Mouse (Mus musculus): ENCODE data around the gene Ube2o. TPM values are rescaled to one million over a fixed set of nuclear protein-coding genes. Genes with fewer than 3 reads are reported as not detected.

The Ube2o gene
- polyA plus RNA-seq, 1 experiment from 2014 or later = 17.2 TPM

DNA sequence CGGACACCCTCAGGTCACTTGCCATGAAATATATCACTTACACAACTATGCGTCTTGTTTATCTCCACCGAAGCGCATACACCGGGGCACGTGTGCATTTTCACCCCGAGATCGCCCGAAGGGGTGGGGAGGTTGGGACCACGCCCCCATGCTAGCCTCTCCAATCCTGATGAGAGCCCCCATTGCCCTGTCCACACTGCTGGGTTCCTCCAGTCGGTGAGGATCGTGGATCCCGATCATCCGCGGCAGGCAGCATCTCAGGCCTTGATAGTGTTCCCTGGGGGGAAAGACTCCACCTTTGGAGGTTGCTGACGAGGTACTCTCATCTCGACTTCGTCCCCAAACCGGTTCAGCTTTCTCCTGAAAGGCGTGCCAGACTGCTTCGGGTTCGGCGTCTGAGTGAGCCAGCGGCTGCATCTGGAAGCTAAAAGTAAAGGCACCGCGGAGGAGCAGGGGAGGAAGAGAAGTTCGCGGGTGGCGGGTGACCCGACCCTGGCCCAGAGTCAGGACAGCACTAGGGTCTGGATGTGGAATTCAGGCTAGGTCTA lies 48.9 kb downstream of the Ube2o start:
- Histone ChIP-seq H3K9ac (replicated peaks; ENCODE audit: low read length) (peak overlapping the region; percentile 52), H3K9me3 (replicated peaks; ENCODE audit: control insufficient read depth, low read length) (no peaks in the 10 kb centered on the region), H3K27ac (replicated peaks; ENCODE audit: low read depth, low read length) (no peak overlapping the region), H3K4me1 (ENCODE audit: control insufficient read depth, insufficient read depth, low read length) (peaks cover 8% of the 10 kb centered on the region), H3K4me2 (ENCODE audit: low read depth, low read length) (peak overlapping the region; percentile 96), H3K4me3 (ENCODE audit: low read depth, low read length) (peak overlapping the region; percentile 44), H3K27me3 (ENCODE audit: control insufficient read depth, insufficient read depth, low read length) (peaks cover 18% of the 10 kb centered on the region), H3K36me3 (replicated peaks; ENCODE audit: control insufficient read depth, insufficient read depth, low read depth, low read length) (no peaks in the 10 kb centered on the region)
- DNase-seq (ENCODE audit: low spot score) (peak; percentile 62), ATAC-seq (replicated peaks; ENCODE audit: insufficient number of reproducible peaks, low FRiP score, low TSS enrichment, low read depth) (no peak; the same call in 1 of the 2 replicates)
- under 1% methylated on average over 30 of the region's 30 CpGs for WGBS

DNA sequence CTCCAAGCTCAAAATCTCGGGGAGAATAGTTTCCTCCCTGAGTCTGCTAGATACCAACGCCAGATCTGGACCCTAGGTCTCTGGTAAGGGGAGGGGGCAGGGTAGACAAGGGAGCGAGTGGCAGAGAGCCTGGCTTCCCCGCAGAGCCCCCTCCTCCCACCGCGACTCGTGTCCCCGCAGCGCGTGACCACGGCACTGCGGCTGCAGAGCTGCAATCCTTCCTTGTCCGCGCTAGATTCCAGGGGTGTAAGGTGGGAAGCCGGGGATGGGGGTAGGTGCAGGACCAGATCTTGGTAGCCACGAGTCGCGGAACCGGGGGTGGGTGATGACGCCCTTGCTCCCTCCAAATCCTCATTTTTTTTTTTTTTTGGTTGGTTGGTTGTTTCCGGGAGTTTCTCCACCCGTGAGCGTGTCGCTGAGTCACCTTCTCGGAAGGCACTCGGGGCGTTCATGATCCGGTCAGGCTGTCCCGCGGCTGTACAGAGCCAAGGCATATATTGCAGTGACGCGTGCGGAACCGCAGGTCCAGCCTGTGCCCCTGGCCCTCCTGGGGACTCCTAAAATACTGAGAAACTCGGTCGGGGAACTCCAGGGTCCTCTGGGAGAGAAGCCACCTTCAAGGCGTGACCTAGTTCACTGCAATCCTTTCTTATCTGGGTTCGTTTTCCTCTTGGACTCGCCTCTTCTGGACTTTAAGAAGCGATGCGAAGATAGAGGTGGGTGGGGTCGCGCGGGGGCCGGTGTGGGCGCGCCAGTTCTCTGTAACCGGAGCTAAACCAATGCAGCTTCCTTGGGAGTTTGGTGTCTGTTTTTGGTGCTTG lies 49.7 kb downstream of the Ube2o start:
- no peaks in the 10 kb centered on the region for H3K36me3 ChIP-seq (replicated peaks; ENCODE audit: control insufficient read depth, insufficient read depth, low read depth, low read length)
- peak overlapping the region; percentile 96 for H3K4me2 ChIP-seq (ENCODE audit: low read depth, low read length)
- ATAC-seq (replicated peaks; ENCODE audit: insufficient number of reproducible peaks, low FRiP score, low TSS enrichment, low read depth) (no peak), DNase-seq (ENCODE audit: low spot score) (peak; percentile 24)
- H3K9me3 ChIP-seq (replicated peaks; ENCODE audit: control insufficient read depth, low read length) = no peaks in the 10 kb centered on the region
- WGBS = 2% methylated on average over 48 of the region's 48 CpGs
- H3K4me3 ChIP-seq (ENCODE audit: low read depth, low read length) = peak overlapping the region; percentile 44
- H3K9ac ChIP-seq (replicated peaks; ENCODE audit: low read length) = peak overlapping the region; percentile 37
- H3K27ac ChIP-seq (replicated peaks; ENCODE audit: low read depth, low read length) = no peak overlapping the region
- peaks cover 8% of the 10 kb centered on the region for H3K4me1 ChIP-seq (ENCODE audit: control insufficient read depth, insufficient read depth, low read length)
- peaks cover 18% of the 10 kb centered on the region for H3K27me3 ChIP-seq (ENCODE audit: control insufficient read depth, insufficient read depth, low read length)

DNA sequence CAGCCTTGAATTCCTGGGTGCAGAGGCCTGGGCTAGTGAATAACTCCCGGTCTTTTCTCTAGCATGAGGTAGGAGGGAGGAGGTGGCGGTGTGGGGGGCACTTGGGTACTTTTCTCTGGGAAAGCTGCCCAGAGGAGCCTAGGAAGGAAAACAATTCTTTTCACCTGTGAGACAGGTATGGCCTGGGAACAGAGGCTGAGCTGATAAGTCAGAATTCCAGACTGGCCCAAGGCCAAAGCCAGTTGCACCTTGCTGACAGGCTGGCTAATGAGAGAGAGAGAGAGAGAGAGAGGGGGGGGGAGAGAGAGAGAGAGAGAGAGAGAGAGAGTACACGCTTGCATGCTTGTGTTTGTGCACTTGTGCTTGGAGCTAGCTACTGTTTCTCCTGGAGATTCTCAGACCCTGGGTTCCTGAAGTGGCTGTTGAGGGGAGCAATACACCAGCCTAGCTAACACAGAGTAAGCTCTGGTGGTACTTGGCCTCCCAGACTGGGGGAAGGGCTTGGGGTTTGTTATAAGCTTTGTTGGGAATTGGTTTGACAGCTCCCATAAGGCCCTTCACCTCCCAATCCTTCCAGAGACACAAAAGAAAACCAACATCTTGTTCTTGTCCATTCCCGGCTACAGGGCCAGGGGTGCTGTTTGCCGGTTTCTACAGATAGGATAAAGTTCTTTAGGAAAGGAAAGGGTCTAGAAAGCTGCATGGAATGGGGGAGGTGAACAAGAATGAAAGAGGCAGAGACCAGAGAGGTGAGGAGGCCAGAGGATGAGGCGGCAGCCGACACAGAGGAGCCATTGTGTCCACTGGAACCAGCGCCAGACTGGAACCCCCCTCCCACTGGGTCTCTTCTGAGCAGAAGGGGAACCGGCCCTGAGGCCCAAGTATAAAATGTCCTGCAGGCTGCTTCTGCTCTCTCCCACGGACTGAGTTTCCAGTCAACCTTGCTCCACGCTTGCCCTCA lies 50.8 kb downstream of the Ube2o start, which contains the start of gene Sphk1:
Gene Sphk1 (plus strand): TSS at position 739 of the 961 bp plus-strand sequence.
- peak within 1 kb of the TSS; percentile 37; the same call in 1 of the 2 replicates for H3K27ac ChIP-seq (replicated peaks; ENCODE audit: low read depth, low read length)
- WGBS = 19% methylated on average over 11 of the region's 11 CpGs

DNA sequence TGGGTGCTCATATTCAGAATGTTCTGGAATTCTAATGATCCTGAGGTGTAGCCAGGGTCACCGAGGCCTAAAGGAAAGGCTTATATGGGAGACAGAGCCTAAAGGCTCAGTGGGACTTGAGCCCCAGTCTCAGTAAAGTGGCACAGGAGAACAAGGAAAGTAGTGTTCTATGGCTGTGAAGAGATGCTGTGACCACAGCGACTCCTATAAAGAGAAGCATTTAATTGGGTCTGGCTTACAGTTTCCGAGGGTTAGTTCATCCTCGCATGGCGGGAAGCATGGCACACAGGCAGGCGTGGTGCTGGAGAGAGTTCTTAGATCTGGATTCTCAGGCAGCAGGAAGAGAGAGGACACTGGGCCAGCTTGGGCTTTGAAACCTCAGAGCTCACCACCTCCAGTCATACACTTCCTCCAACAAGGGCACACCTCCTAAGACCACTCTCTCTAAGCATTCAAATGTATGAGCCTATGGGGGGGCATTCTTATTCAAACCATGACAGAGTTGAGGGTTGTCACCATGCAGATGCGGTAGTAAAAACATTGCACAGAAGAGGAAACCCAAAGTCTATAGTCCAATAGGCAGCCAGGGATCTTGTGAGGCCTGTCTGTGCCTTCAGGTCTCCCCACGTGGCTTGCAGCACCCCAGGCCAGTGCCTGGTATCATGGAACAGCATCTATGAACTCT lies 52.5 kb downstream of the Ube2o start:
- H3K27me3 ChIP-seq (ENCODE audit: control insufficient read depth, insufficient read depth, low read length) = peaks cover 18% of the 10 kb centered on the region
- DNase-seq (ENCODE audit: low spot score) (no peak), ATAC-seq (replicated peaks; ENCODE audit: insufficient number of reproducible peaks, low FRiP score, low TSS enrichment, low read depth) (no peak)
- H3K36me3 ChIP-seq (replicated peaks; ENCODE audit: control insufficient read depth, insufficient read depth, low read depth, low read length) = no peaks in the 10 kb centered on the region
- no peaks in the 10 kb centered on the region for H3K9me3 ChIP-seq (replicated peaks; ENCODE audit: control insufficient read depth, low read length)
- H3K4me2 ChIP-seq (ENCODE audit: low read depth, low read length) = no peak overlapping the region
- peaks cover 8% of the 10 kb centered on the region for H3K4me1 ChIP-seq (ENCODE audit: control insufficient read depth, insufficient read depth, low read length)
- no peak overlapping the region for H3K27ac ChIP-seq (replicated peaks; ENCODE audit: low read depth, low read length)
- no peak overlapping the region for H3K9ac ChIP-seq (replicated peaks; ENCODE audit: low read length)
- WGBS = 63% methylated on average over 8 of the region's 8 CpGs
- no peak overlapping the region for H3K4me3 ChIP-seq (ENCODE audit: low read depth, low read length)

More for the DNA sequence above, 50.8 kb downstream of the Ube2o start, which contains the start of gene Sphk1:
- H3K4me2 ChIP-seq (ENCODE audit: low read depth, low read length) = peak within 1 kb of the TSS; percentile 96
- peak within 1 kb of the TSS; percentile 37 for H3K9ac ChIP-seq (replicated peaks; ENCODE audit: low read length)
- no peaks in the 10 kb centered on the region for H3K36me3 ChIP-seq (replicated peaks; ENCODE audit: control insufficient read depth, insufficient read depth, low read depth, low read length)
- peak within 1 kb of the TSS; percentile 44 for H3K4me3 ChIP-seq (ENCODE audit: low read depth, low read length)
- H3K4me1 ChIP-seq (ENCODE audit: control insufficient read depth, insufficient read depth, low read length) = peaks cover 8% of the 10 kb centered on the region
- DNase-seq (ENCODE audit: low spot score) (peak; percentile 70), ATAC-seq (replicated peaks; ENCODE audit: insufficient number of reproducible peaks, low FRiP score, low TSS enrichment, low read depth) (no peak)
- H3K9me3 ChIP-seq (replicated peaks; ENCODE audit: control insufficient read depth, low read length) = no peaks in the 10 kb centered on the region
- peaks cover 18% of the 10 kb centered on the region for H3K27me3 ChIP-seq (ENCODE audit: control insufficient read depth, insufficient read depth, low read length)

DNA sequence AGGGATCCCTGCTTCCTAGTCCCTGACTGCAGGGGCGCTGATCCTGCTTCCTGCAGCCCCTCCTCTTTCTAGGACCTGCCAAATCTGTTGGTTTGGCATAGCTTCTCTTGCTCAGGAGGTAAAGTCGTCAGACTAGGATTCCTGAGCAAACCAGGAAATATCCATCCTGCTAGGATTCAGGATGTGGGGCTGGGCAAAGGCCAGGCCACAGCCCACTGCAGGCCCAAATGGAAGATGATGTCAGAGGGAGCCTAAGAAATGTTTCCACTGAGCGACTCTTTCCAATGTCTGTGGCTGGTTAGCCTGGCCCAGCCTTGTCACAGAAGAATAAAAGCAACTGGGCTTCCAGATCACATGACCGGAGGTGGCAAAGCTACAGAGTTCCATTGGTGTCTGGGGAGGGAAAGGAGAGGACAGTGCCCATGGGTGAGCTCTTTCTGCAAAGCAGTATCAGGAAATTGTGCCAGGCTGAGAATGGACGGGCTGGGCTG lies 57.5 kb downstream of the Ube2o start:
- 47% methylated on average over 5 of the region's 5 CpGs for WGBS
- H3K27me3 ChIP-seq (ENCODE audit: control insufficient read depth, insufficient read depth, low read length) = no peaks in the 10 kb centered on the region
- H3K4me1 ChIP-seq (ENCODE audit: control insufficient read depth, insufficient read depth, low read length) = no peaks in the 10 kb centered on the region; the same call in 1 of the 2 replicates
- H3K9ac ChIP-seq (replicated peaks; ENCODE audit: low read length) = no peak overlapping the region
- DNase-seq (ENCODE audit: low spot score) (no peak), ATAC-seq (replicated peaks; ENCODE audit: insufficient number of reproducible peaks, low FRiP score, low TSS enrichment, low read depth) (no peak)
- H3K36me3 ChIP-seq (replicated peaks; ENCODE audit: control insufficient read depth, insufficient read depth, low read depth, low read length) = no peaks in the 10 kb centered on the region
- no peak overlapping the region for H3K4me2 ChIP-seq (ENCODE audit: low read depth, low read length)
- H3K4me3 ChIP-seq (ENCODE audit: low read depth, low read length) = no peak overlapping the region
- no peaks in the 10 kb centered on the region for H3K9me3 ChIP-seq (replicated peaks; ENCODE audit: control insufficient read depth, low read length)
- 0 out of 2 replicates have a peak overlapping the region, but pooled peaks have one; percentile 9 for H3K27ac ChIP-seq (replicated peaks; ENCODE audit: low read depth, low read length)

DNA sequence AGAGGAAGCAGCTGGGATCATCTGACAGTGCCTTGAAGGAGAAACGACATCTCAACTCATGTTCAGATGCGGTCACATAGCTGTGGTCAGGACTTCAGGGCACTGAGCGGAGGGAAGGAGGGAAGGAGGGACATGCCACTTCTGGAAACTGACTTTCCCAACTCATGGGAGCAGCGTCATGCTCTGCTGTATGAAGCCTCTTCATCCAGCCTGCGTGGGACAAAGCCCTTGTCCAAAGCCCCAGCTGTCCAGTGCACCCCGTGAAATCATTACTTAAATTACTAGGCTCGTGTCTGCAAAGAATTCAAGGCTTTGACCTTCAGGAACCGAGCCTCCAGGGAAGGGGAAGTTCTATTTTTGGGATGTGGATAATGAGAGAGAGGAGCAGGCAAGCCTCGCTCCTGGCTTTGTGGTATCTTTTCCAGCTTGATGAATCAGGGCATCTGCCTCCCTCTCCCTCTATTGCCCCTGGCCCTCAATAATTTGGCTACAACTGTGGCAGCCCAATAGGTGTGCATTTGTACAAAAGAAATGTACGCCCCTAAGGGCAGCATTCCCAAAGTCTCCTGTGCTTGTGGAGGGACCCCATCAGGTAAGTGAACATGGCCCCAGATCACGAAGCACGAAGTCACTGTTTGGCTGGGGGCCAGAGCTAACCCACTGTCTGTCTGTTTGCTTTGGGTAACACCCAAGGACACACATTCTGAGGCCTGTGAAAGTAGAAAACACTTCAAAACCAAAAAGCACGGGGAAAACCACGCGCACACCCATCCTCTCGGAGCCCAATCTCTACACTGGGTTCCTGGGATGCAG lies 58.2 kb downstream of the Ube2o start:
- Histone ChIP-seq H3K4me2 (ENCODE audit: low read depth, low read length) (no peak overlapping the region), H3K27ac (replicated peaks; ENCODE audit: low read depth, low read length) (0 out of 2 replicates have a peak overlapping the region, but pooled peaks have one; percentile 9), H3K4me1 (ENCODE audit: control insufficient read depth, insufficient read depth, low read length) (no peaks in the 10 kb centered on the region; the same call in 1 of the 2 replicates), H3K9ac (replicated peaks; ENCODE audit: low read length) (no peak overlapping the region), H3K27me3 (ENCODE audit: control insufficient read depth, insufficient read depth, low read length) (no peaks in the 10 kb centered on the region), H3K36me3 (replicated peaks; ENCODE audit: control insufficient read depth, insufficient read depth, low read depth, low read length) (no peaks in the 10 kb centered on the region), H3K4me3 (ENCODE audit: low read depth, low read length) (no peak overlapping the region), H3K9me3 (replicated peaks; ENCODE audit: control insufficient read depth, low read length) (no peaks in the 10 kb centered on the region)
- WGBS = 53% methylated on average over 16 of the region's 16 CpGs
- DNase-seq (ENCODE audit: low spot score) (no peak), ATAC-seq (replicated peaks; ENCODE audit: insufficient number of reproducible peaks, low FRiP score, low TSS enrichment, low read depth) (no peak)

Measured in embryonic facial prominence, embryonic 11.5 days (tissue).